Mouse (Mus musculus): Measurements from ENCODE around the gene Akirin1.

- TF ChIP-seq CTCF (IDR thresholded peaks at IDR 0.05; ENCODE audit: low read depth): no peak
- no peak for TF ChIP-seq EP300 (IDR thresholded peaks at IDR 0.05; ENCODE audit: low read depth)
Measured at GRCm38 (mm10) chr4:123738708-123739107, 11.4 kb downstream of the Akirin1 start.
